Mouse (Mus musculus) kidney, adult 2 months (tissue): ENCODE results near the gene Hoxa5. TPM values are rescaled to one million over a fixed set of nuclear protein-coding genes. Genes with fewer than 3 reads are reported as not detected.

ENCODE experiments used
- DNase-seq: peaks from one replicate; pipeline ENCODE4 v3.0.0; 2021
- H3K27ac ChIP-seq: fragments of 200-500 bp; 2 replicates; pipeline ENCODE4 v1.5.1; 2012; ENCODE audit warnings: low read depth, low read length, control low read depth, inconsistent platforms; ENCODE audit not compliant: insufficient read depth
- H3K27me3 ChIP-seq: fragments of 200-500 bp; replicated peaks from 2 replicates; pipeline ENCODE4 v1.6.1; 2012; ENCODE audit warnings: mild to moderate bottlenecking, moderate library complexity, low read length, inconsistent platforms; ENCODE audit not compliant: control insufficient read depth, insufficient read depth
- H3K36me3 ChIP-seq: fragments of 200-500 bp; 2 replicates; pipeline ENCODE4 v1.6.1; 2012; ENCODE audit warnings: mild to moderate bottlenecking, moderate library complexity, low read length, inconsistent platforms; ENCODE audit not compliant: control insufficient read depth, insufficient read depth
- H3K4me1 ChIP-seq: fragments of 200-500 bp; 2 replicates; pipeline ENCODE4 v1.6.1; 2011; ENCODE audit warnings: low read length; ENCODE audit not compliant: control insufficient read depth, insufficient read depth
- H3K4me3 ChIP-seq: fragments of 200-500 bp; 2 replicates; pipeline ENCODE4 v1.5.1; 2011; ENCODE audit warnings: mild to moderate bottlenecking, low read depth, low read length, control low read depth; ENCODE audit not compliant: insufficient read depth
- CTCF ChIP-seq: fragments of 200-500 bp; conservative IDR thresholded peaks from 2 replicates; pipeline ENCODE4 v1.5.1; 2011; ENCODE audit warnings: low read depth, mild to moderate bottlenecking, control low read depth, low read length, moderate library complexity, mixed read lengths; ENCODE audit not compliant: insufficient read depth, insufficient read length
- POLR2A ChIP-seq: fragments of 200-500 bp; IDR thresholded peaks from one replicate; pipeline ENCODE4 v1.6.1; 2011; ENCODE audit warnings: low read depth, low read length, control low read depth
- WGBS: fragments of 180-500 bp; shearing (Covaris S2); methylation state at CpG from one replicate; pipeline ENCODE4 v1.1.7; 2018; 5-methylcytosine and 5-hydroxymethylcytosine counted together
- polyA plus RNA-seq: library from polyadenylated mRNA; depleted of rRNA; stranded (reverse); fragments of >200 nt; gene quantifications from 2 replicates; pipeline ENCODE4 v1.2.3, GENCODE M21; 2012

The Hoxa5 gene
- polyA plus RNA-seq, 1 experiment = 6.9 TPM

DNA sequence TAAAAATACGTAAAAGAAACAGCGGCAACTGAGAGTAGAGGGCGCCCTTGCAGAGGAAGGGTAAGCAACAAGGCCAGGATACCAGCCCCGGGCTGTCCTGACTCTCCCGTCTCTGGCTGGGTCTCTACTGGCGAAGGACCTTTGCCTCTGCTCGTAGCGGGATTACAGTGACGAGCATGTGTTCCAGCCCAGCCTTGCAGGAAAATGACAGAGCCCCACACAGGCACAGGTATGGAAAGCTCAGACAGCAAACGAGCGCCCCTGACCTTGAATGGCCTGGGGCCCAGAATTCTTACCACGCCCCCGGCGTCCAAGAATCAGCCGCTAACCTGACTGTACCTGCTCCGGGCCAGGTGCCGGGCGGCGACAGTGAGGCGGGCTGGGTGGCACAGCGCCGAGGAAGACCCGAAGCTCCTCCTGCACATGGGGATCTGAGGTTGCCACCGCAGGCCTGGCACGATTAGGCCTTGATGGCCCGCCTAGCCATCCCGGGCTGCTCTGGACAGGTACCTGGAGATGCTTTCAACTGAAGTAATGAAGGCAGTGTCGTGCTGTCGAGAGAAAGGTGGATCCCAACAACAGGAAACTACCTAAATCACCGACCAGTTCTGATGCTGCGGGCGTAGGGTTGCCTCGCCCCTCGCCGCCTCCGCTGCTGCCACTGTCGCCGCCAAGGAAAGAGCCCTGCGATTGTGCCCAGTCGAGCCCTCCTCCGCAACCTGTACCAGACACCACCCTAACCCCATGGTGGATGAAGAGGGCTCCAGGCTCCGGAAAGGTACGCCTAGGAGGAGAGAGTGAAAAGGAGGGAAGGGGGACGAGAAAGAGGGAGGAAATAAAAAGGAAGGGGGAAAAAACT is 25.4 kb upstream of the Hoxa5 start:
- 2% methylated on average over 43 of the region's 44 CpGs for WGBS
- H3K4me3 ChIP-seq = peak overlapping the region; percentile 84
- peak overlapping the region; percentile 98 for H3K27ac ChIP-seq
- H3K27me3 ChIP-seq = no peaks in the 10 kb centered on the region
- no peaks in the 10 kb centered on the region for H3K36me3 ChIP-seq
- DNase-seq = peak; percentile 93
- no peaks in the 10 kb centered on the region for H3K4me1 ChIP-seq
- TF ChIP-seq POLR2A = peak; percentile 49
- TF ChIP-seq CTCF = no peak

DNA sequence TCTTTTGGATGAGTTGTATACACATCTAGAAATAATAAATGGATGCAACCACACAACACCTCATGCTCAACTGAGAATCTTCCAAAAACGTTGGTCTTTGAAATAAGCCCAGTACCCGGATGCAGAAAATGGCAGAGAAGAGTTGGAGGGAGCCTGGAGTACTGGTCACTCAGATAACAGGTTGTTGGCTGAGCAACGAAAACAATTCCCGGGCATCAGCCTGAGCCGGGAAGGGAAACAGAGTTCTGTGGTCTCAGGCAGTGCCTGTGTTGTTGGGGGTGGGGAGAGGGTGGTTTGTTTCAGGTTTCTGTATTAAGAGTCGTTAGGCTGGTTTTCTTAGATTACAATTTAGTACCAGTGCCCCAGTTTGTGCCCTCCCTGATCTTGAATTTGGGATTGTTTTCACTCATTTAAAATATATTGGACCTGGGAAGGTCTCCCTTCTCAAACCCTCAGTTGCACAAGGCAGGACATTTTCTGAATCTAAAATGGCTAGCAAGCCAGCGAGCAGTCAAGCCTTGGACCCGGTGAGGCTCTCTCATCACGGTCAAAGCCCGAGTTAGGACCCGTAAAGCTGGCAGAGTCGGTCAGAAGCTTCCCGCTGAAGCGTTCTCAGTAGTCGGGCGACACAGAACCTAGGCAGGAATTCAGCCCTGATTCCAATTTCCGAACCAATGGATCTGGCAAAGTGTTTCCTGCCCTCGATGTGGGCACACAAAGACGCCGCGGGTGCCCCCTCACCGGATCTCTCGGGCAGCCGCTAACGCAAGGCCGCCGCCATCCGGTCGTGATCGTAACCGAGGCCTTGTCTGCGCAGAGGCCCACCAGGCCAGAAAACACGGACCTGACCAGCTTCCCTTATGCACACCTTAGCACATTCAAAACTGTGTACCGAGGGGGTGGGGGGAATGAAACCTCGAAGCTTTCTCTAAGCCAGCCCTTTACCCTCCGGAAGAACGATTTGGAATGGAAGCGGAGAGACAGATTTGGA is 24.4 kb upstream of the Hoxa5 start:
- Histone ChIP-seq H3K27ac (peak overlapping the region; percentile 98), H3K4me3 (peak overlapping the region; percentile 84)
- 2% methylated on average over 38 of the region's 38 CpGs for WGBS

DNA sequence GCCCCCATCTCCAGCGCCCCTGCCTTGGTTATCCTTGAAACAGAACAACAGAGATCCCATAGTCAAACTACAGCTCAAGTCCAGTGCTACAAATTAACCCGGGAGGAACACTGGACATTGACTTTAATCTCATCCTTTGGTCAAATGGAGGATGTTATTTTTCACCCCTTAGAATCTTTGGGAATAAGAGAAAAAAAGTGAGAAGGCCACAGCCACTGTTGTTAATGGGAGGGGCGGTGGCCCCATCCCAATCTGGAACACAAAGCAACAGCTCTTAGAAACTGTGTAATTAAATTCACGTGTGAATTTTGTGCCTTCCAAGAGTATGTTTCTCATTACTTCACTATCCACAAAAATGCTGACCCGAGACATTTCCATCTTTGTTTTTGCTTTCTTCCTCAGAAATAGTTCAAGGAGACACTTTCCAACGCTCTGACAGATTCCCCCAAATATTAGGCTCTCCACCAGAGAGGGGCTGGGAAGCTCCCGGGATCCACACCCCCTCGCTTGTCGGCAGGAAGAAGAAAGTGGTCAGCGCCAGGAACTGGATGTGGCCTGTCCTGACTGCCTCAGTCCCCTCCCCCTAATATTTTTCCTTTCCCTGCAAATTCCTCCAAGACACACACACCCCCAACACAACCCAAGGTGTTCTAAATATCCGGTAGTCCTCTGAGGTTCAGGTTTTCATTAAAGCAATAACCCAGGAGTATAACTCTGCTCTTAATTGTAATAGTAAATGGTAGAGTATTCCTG is 23.3 kb upstream of the Hoxa5 start:
- H3K4me3 ChIP-seq = no peak overlapping the region
- no peak for TF ChIP-seq CTCF
- no peak for TF ChIP-seq POLR2A
- peak overlapping the region; percentile 95 for H3K27ac ChIP-seq
- WGBS = 9% methylated on average over 11 of the region's 11 CpGs
- no peaks in the 10 kb centered on the region for H3K27me3 ChIP-seq
- H3K36me3 ChIP-seq = no peaks in the 10 kb centered on the region; the same call in 1 of the 2 replicates
- DNase-seq = peak; percentile 73
- no peaks in the 10 kb centered on the region for H3K4me1 ChIP-seq

More for the DNA sequence above, 24.4 kb upstream of the Hoxa5 start:
- H3K27me3 ChIP-seq = no peaks in the 10 kb centered on the region
- no peaks in the 10 kb centered on the region; the same call in 1 of the 2 replicates for H3K36me3 ChIP-seq
- TF ChIP-seq POLR2A (no peak), CTCF (no peak)
- H3K4me1 ChIP-seq = no peaks in the 10 kb centered on the region
- DNase-seq = peak; percentile 78

DNA sequence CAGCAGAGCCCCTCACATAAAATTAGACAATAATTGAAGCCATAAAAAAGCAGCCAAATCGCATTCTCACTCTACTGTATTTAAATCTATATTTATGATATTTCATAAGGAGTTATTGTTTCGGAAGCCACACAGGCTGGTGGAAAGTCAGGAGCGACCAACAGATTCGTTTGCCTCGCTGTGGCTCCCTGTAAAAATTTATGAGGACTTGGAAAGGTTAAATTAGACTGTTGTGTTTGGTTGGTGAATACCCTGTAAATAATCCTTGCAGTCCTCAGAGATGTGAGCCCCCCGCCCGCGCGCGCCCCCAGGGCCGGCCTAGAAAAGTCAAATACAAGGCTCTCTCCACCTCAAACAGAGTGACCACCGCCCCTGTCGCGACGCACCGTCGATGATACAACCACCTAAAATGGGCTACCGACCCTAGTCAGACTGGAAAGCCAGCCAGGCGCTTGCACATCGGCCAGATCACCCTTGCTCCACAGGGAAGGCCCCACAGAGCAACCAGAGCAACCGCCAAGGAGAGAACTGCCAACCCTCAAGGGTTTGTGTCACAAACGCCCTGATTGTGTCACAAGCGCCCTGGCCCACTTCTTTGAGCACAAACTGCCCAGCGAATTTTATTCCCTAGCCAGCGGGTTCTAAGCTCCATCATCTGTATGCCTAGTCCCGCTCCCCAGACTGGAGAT is 22.3 kb upstream of the Hoxa5 start:
- Histone ChIP-seq H3K36me3 (no peaks in the 10 kb centered on the region; the same call in 1 of the 2 replicates), H3K27ac (peak overlapping the region; percentile 95), H3K4me1 (no peaks in the 10 kb centered on the region), H3K27me3 (no peaks in the 10 kb centered on the region), H3K4me3 (peak overlapping the region; percentile 83)
- no peak for TF ChIP-seq POLR2A
- TF ChIP-seq CTCF = no peak
- peak; percentile 69 for DNase-seq
- WGBS = 11% methylated on average over 26 of the region's 26 CpGs

DNA sequence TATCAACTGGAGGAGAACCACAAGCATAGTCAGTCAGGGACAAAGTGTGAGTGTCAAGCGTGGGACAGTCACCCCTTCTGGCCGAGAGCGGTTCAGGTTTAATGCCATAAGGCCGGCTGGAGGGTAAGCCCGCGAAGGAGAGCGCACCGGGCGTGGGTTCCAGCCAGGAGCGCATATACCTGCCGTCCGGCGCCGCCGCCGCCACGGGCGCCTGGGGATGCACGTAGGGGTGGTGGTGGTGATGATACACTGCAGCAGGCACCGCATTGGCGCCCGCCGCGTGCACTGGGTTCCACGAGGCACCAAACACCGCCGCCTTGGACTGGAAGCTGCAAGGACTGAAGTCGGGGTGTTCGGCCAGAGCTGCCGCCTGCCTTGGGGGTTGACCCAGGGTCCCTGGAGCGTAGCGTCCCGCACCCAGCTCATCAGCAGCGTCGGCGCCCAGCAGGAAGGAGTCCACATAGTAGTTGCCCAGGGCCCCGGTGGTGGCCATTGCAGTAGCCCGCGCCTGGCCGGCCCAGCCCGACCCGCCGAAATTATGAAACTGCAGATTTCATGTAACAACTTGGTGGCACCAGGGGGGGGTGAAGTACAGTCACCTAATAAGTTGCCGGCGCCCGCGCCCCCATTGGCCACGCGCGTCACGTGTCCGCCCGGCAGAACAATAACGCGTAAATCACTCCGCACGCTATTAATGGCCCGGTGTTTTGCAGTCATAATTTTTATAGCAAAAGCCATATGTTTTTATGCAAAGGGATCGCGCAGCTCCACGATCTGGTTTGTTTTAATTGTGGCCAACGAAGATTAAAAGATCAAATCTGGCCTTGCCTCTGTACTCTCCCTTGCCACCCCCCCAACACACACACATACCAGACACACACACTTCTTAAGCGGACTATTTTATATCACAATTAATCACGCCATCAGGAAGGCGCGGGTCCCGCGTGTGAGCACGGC is 21.5 kb upstream of the Hoxa5 start:
- Histone ChIP-seq H3K4me1 (no peaks in the 10 kb centered on the region), H3K36me3 (no peaks in the 10 kb centered on the region; the same call in 1 of the 2 replicates), H3K27ac (peak overlapping the region; percentile 95), H3K4me3 (peak overlapping the region; percentile 83), H3K27me3 (no peaks in the 10 kb centered on the region)
- DNase-seq = peak; percentile 97
- TF ChIP-seq POLR2A (no peak), CTCF (no peak)
- under 1% methylated on average over 69 of the region's 69 CpGs for WGBS
